Mouse (Mus musculus): ENCODE results near the gene Gm45261. TPM values are rescaled to one million over a fixed set of nuclear protein-coding genes. Genes with fewer than 3 reads are reported as not detected.

Gm45261 gene
- polyA plus RNA-seq, 3 experiments from 2014 or later: not detected

GRCm38 (mm10) chr1:80409467-80410105 is 51.7 kb downstream of the Gm45261 start:
- ATAC-seq: peak; percentile 77

GRCm38 (mm10) chr1:80408586-80408985 is 52.7 kb downstream of the Gm45261 start:
- peak; percentile 80 for ATAC-seq

- no peak for ATAC-seq
Measured at GRCm38 (mm10) chr1:80404196-80404595, 57.1 kb downstream of the Gm45261 start.

- ATAC-seq: no peak
Measured at GRCm38 (mm10) chr1:80403366-80403893, 57.8 kb downstream of the Gm45261 start.

- ATAC-seq: no peak
Measured at GRCm38 (mm10) chr1:80401961-80402360, 59.3 kb downstream of the Gm45261 start.

Other genes with a start within 250 kb of the Gm45261 start
- 10 to 100 TPM in 2 of 3 experiments, 1 to 10 TPM in 1; 6.9 to 12.9 (median 12.5) TPM for gene Fam124b, start 243.0 kb downstream of the Gm45261 start, polyA plus RNA-seq (2017; shearing (Covaris generic))
- 10 to 100 TPM; 21.1 to 59.9 (median 39.7) TPM for gene Cul3, start 121.0 kb downstream of the Gm45261 start, polyA plus RNA-seq (2017; shearing (Covaris generic))

All from inflammation-experienced regulatory T-cells, adult 6 months (primary cell).